Mouse (Mus musculus): ENCODE data around the gene Vipas39.

- TF ChIP-seq CTCF (IDR thresholded peaks at IDR 0.05; ENCODE audit: borderline replicate concordance, control insufficient read depth, extremely low read depth, insufficient read depth, low read length, poor library complexity) (no peak), POLR2A (IDR thresholded peaks at IDR 0.05; ENCODE audit: control insufficient read depth, extremely low read depth, insufficient read depth, low read length, poor library complexity) (no peak)
Measured at GRCm38 (mm10) chr12:87238632-87239031, 27.4 kb downstream of the Vipas39 start, which contains the start of gene Noxred1.

Measured in thymus, adult 2 months (tissue).